Mouse (Mus musculus): ENCODE data around the gene Dctn3. TPM values are rescaled to one million over a fixed set of nuclear protein-coding genes. Genes with fewer than 3 reads are reported as not detected.

Dctn3 gene
- total and polyA plus RNA-seq, 2 experiments, result 40.2 to 44.5 TPM

- H3K27ac ChIP-seq (replicated peaks; ENCODE audit: insufficient read depth, low read depth, low read length), result no peak overlapping the region
- no peak overlapping the region for H3K9ac ChIP-seq (ENCODE audit: low read depth, low read length)
- H3K79me2 ChIP-seq (ENCODE audit: control insufficient read depth, insufficient read depth, low read length), result peaks cover 6% of the 10 kb centered on the region; the same call in 1 of the 2 replicates
- no peak overlapping the region for H3K4me3 ChIP-seq (ENCODE audit: insufficient read depth, low read depth, low read length)
- 24% methylated on average over 1 of the region's 1 CpGs for WGBS
- H3K27me3 ChIP-seq (ENCODE audit: control insufficient read depth, insufficient read depth, low read length), result 0 out of 2 replicates have a peak, but pooled peaks cover 1% of the 10 kb centered on the region
- TF ChIP-seq CTCF (IDR thresholded peaks at IDR 0.05; ENCODE audit: low read depth, low read length) (no peak), POLR2A (IDR thresholded peaks at IDR 0.05; ENCODE audit: extremely low read depth, insufficient read depth, low read length) (no peak)
- no peak for DNase-seq (ENCODE audit: extremely low read depth, low read depth, low spot score)
- peaks cover 15% of the 10 kb centered on the region; the same call in 1 of the 2 replicates for H3K4me1 ChIP-seq (ENCODE audit: control insufficient read depth, insufficient read depth, low read length)
- peaks cover 7% of the 10 kb centered on the region for H3K36me3 ChIP-seq (ENCODE audit: control insufficient read depth, insufficient read depth, low read length)
Measured at GRCm38 (mm10) chr4:41738256-41738603, 15.3 kb upstream of the Dctn3 start.

GRCm38 (mm10) chr4:41737602-41738255 is 14.8 kb upstream of the Dctn3 start:
- H3K9ac ChIP-seq (ENCODE audit: low read depth, low read length), result no peak overlapping the region
- peaks cover 15% of the 10 kb centered on the region; the same call in 1 of the 2 replicates for H3K4me1 ChIP-seq (ENCODE audit: control insufficient read depth, insufficient read depth, low read length)
- 25% methylated on average over 8 of the region's 8 CpGs for WGBS
- peaks cover 7% of the 10 kb centered on the region for H3K36me3 ChIP-seq (ENCODE audit: control insufficient read depth, insufficient read depth, low read length)
- H3K4me3 ChIP-seq (ENCODE audit: insufficient read depth, low read depth, low read length), result no peak overlapping the region
- peak; percentile 75 for DNase-seq (ENCODE audit: extremely low read depth, low read depth, low spot score)
- 0 out of 2 replicates have a peak, but pooled peaks cover 3% of the 10 kb centered on the region for H3K27me3 ChIP-seq (ENCODE audit: control insufficient read depth, insufficient read depth, low read length)
- H3K79me2 ChIP-seq (ENCODE audit: control insufficient read depth, insufficient read depth, low read length), result peaks cover 6% of the 10 kb centered on the region; the same call in 1 of the 2 replicates
- H3K27ac ChIP-seq (replicated peaks; ENCODE audit: insufficient read depth, low read depth, low read length), result no peak overlapping the region
- TF ChIP-seq CTCF (IDR thresholded peaks at IDR 0.05; ENCODE audit: low read depth, low read length), result peak; percentile 88
- no peak for TF ChIP-seq POLR2A (IDR thresholded peaks at IDR 0.05; ENCODE audit: extremely low read depth, insufficient read depth, low read length)

- WGBS, result 4% methylated on average over 50 of the region's 50 CpGs
- no peaks in the 10 kb centered on the region for H3K36me3 ChIP-seq (ENCODE audit: control insufficient read depth, insufficient read depth, low read length)
- no peak for DNase-seq (ENCODE audit: extremely low read depth, low read depth, low spot score)
- no peak within 1 kb of the TSS; the same call in 1 of the 2 replicates for H3K9ac ChIP-seq (ENCODE audit: low read depth, low read length)
- no peak within 1 kb of the TSS; the same call in 1 of the 2 replicates for H3K4me3 ChIP-seq (ENCODE audit: insufficient read depth, low read depth, low read length)
- peaks cover 15% of the 10 kb centered on the region; the same call in 1 of the 2 replicates for H3K27me3 ChIP-seq (ENCODE audit: control insufficient read depth, insufficient read depth, low read length)
- no peaks in the 10 kb centered on the region for H3K4me1 ChIP-seq (ENCODE audit: control insufficient read depth, insufficient read depth, low read length)
- no peak within 1 kb of the TSS for H3K27ac ChIP-seq (replicated peaks; ENCODE audit: insufficient read depth, low read depth, low read length)
- TF ChIP-seq POLR2A (IDR thresholded peaks at IDR 0.05; ENCODE audit: extremely low read depth, insufficient read depth, low read length) (no peak), CTCF (IDR thresholded peaks at IDR 0.05; ENCODE audit: low read depth, low read length) (no peak)
- no peaks in the 10 kb centered on the region for H3K79me2 ChIP-seq (ENCODE audit: control insufficient read depth, insufficient read depth, low read length)
Measured at GRCm38 (mm10) chr4:41731052-41731765, 8.2 kb upstream of the Dctn3 start, which contains the start of gene Arid3c. TSS of gene Arid3c (minus strand) at chr4:41731142.

- no peak for DNase-seq (ENCODE audit: extremely low read depth, low read depth, low spot score)
- no peak overlapping the region for H3K4me3 ChIP-seq (ENCODE audit: insufficient read depth, low read depth, low read length)
- peaks cover 15% of the 10 kb centered on the region; the same call in 1 of the 2 replicates for H3K27me3 ChIP-seq (ENCODE audit: control insufficient read depth, insufficient read depth, low read length)
- H3K79me2 ChIP-seq (ENCODE audit: control insufficient read depth, insufficient read depth, low read length), result no peaks in the 10 kb centered on the region
- 38% methylated on average over 20 of the region's 20 CpGs for WGBS
- H3K27ac ChIP-seq (replicated peaks; ENCODE audit: insufficient read depth, low read depth, low read length), result no peak overlapping the region
- H3K36me3 ChIP-seq (ENCODE audit: control insufficient read depth, insufficient read depth, low read length), result no peaks in the 10 kb centered on the region
- no peak overlapping the region for H3K9ac ChIP-seq (ENCODE audit: low read depth, low read length)
- H3K4me1 ChIP-seq (ENCODE audit: control insufficient read depth, insufficient read depth, low read length), result peaks cover 4% of the 10 kb centered on the region; the same call in 1 of the 2 replicates
- no peak for TF ChIP-seq POLR2A (IDR thresholded peaks at IDR 0.05; ENCODE audit: extremely low read depth, insufficient read depth, low read length)
- no peak for TF ChIP-seq CTCF (IDR thresholded peaks at IDR 0.05; ENCODE audit: low read depth, low read length)
Measured at GRCm38 (mm10) chr4:41726826-41727621, 4.1 kb upstream of the Dctn3 start.

GRCm38 (mm10) chr4:41716834-41717233 is 6.1 kb downstream of the Dctn3 start:
- 90% methylated on average over 6 of the region's 6 CpGs for WGBS

More at GRCm38 (mm10) chr4:41716834-41717233, 6.1 kb downstream of the Dctn3 start:
- TF ChIP-seq CTCF (IDR thresholded peaks at IDR 0.05; ENCODE audit: low read depth, low read length), result no peak
- no peak for TF ChIP-seq POLR2A (IDR thresholded peaks at IDR 0.05; ENCODE audit: extremely low read depth, insufficient read depth, low read length)
- Histone ChIP-seq H3K79me2 (ENCODE audit: control insufficient read depth, insufficient read depth, low read length) (peaks cover 2% of the 10 kb centered on the region; the same call in 1 of the 2 replicates), H3K36me3 (ENCODE audit: control insufficient read depth, insufficient read depth, low read length) (peaks cover 8% of the 10 kb centered on the region), H3K4me3 (ENCODE audit: insufficient read depth, low read depth, low read length) (no peak overlapping the region), H3K4me1 (ENCODE audit: control insufficient read depth, insufficient read depth, low read length) (peaks cover 9% of the 10 kb centered on the region), H3K9ac (ENCODE audit: low read depth, low read length) (no peak overlapping the region), H3K27ac (replicated peaks; ENCODE audit: insufficient read depth, low read depth, low read length) (no peak overlapping the region), H3K27me3 (ENCODE audit: control insufficient read depth, insufficient read depth, low read length) (no peaks in the 10 kb centered on the region)
- DNase-seq (ENCODE audit: extremely low read depth, low read depth, low spot score), result no peak
